Mouse (Mus musculus): Measurements from ENCODE around the gene Zbtb16.
A peak's percentile ranks its signal among the peaks of the same experiment; 100 is the strongest.

Zbtb16 gene

GRCm38 (mm10) chr9:48764311-48764710, 71.7 kb downstream of the Zbtb16 start:
- DNase-seq: peak; percentile 92

- peak; percentile 93 for DNase-seq
These were observed 74.0 kb downstream of the Zbtb16 start for GRCm38 (mm10) chr9:48761732-48762637.

GRCm38 (mm10) chr9:48761175-48761556, 74.9 kb downstream of the Zbtb16 start:
- peak; percentile 92 for DNase-seq

- DNase-seq: peak; percentile 99
These were observed 75.4 kb downstream of the Zbtb16 start for GRCm38 (mm10) chr9:48760449-48761174.

- no peak for DNase-seq
These were observed 76.9 kb downstream of the Zbtb16 start for GRCm38 (mm10) chr9:48759098-48759497.

GRCm38 (mm10) chr9:48757650-48758580, 78.1 kb downstream of the Zbtb16 start:
- DNase-seq: no peak

- DNase-seq: peak; percentile 92
These were observed 79.7 kb downstream of the Zbtb16 start for GRCm38 (mm10) chr9:48756261-48756812.

GRCm38 (mm10) chr9:48755438-48756070, 80.5 kb downstream of the Zbtb16 start:
- peak; percentile 91 for DNase-seq

GRCm38 (mm10) chr9:48754418-48754817, 81.6 kb downstream of the Zbtb16 start:
- DNase-seq: peak; percentile 92

GRCm38 (mm10) chr9:48753881-48754280, 82.1 kb downstream of the Zbtb16 start:
- DNase-seq: peak; percentile 95

GRCm38 (mm10) chr9:48751900-48752299, 84.1 kb downstream of the Zbtb16 start:
- DNase-seq: peak; percentile 92

- DNase-seq: peak; percentile 93
These were observed 86.4 kb downstream of the Zbtb16 start for GRCm38 (mm10) chr9:48749666-48750065.

- peak; percentile 98 for DNase-seq
These were observed 86.9 kb downstream of the Zbtb16 start for GRCm38 (mm10) chr9:48749168-48749567.

- DNase-seq: peak; percentile 96
These were observed 87.3 kb downstream of the Zbtb16 start for GRCm38 (mm10) chr9:48748761-48749160.

- DNase-seq: no peak
These were observed 87.8 kb downstream of the Zbtb16 start for GRCm38 (mm10) chr9:48748216-48748615.

GRCm38 (mm10) chr9:48746506-48746905, 89.5 kb downstream of the Zbtb16 start:
- peak; percentile 92 for DNase-seq

GRCm38 (mm10) chr9:48745347-48746119, 90.5 kb downstream of the Zbtb16 start:
- DNase-seq: peak; percentile 94

- DNase-seq: peak; percentile 99
These were observed 91.1 kb downstream of the Zbtb16 start for GRCm38 (mm10) chr9:48744916-48745315.

GRCm38 (mm10) chr9:48744451-48744850, 91.6 kb downstream of the Zbtb16 start:
- DNase-seq: peak; percentile 95

- peak; percentile 92 for DNase-seq
These were observed 92.4 kb downstream of the Zbtb16 start for GRCm38 (mm10) chr9:48743338-48744285.

All from heart, adult 11 months (tissue).